Mouse (Mus musculus) midbrain, postnatal 0 days (tissue): ENCODE results near the gene Rgs12. TPM values are rescaled to one million over a fixed set of nuclear protein-coding genes. Genes with fewer than 3 reads are reported as not detected.

Source experiments
- ATAC-seq: fragments of 200-750 bp; cut with Nextera tagmentation; 2 replicates; pipeline ENCODE4 v1.8.0; 2017; ENCODE audit warnings: moderate number of reproducible peaks, mild to moderate bottlenecking, moderate TSS enrichment, moderate library complexity; ENCODE audit not compliant: low FRiP score
- DNase-seq: peaks from one replicate; pipeline ENCODE4 v3.0.0-alpha.2; 2015; ENCODE audit warnings: low spot score
- H3K27ac ChIP-seq: fragments of 300-500 bp; sonication (generic); 2 replicates; pipeline ENCODE4 v1.5.1; 2014; ENCODE audit warnings: low read depth, mild to moderate bottlenecking, low read length, mixed read lengths
- H3K27me3 ChIP-seq: fragments of 300-500 bp; sonication (generic); 2 replicates; pipeline ENCODE4 v1.6.1; 2014; ENCODE audit warnings: low read length, control low read depth, mixed read lengths; ENCODE audit not compliant: insufficient read depth
- H3K36me3 ChIP-seq: fragments of 300-500 bp; sonication (generic); 2 replicates; pipeline ENCODE4 v1.6.1; 2014; ENCODE audit warnings: low read length, control low read depth, mixed read lengths; ENCODE audit not compliant: insufficient read depth
- H3K4me1 ChIP-seq: fragments of 300-500 bp; sonication (generic); 2 replicates; pipeline ENCODE4 v1.6.1; 2014; ENCODE audit warnings: mild to moderate bottlenecking, control low read depth, antibody characterized with exemption, low read length, mixed read lengths; ENCODE audit not compliant: insufficient read depth
- H3K4me2 ChIP-seq: fragments of 300-500 bp; sonication (generic); 2 replicates; pipeline ENCODE4 v1.6.1; 2014; ENCODE audit warnings: low read depth, mild to moderate bottlenecking, low read length, mixed read lengths; ENCODE audit not compliant: poor library complexity, severe bottlenecking
- H3K4me3 ChIP-seq: fragments of 300-500 bp; sonication (generic); 2 replicates; pipeline ENCODE4 v1.5.1; 2014; ENCODE audit warnings: low read depth, mild to moderate bottlenecking, low read length, moderate library complexity
- H3K9ac ChIP-seq: fragments of 300-500 bp; sonication (generic); replicated peaks from 2 replicates; pipeline ENCODE4 v1.6.1; 2014; ENCODE audit warnings: mild to moderate bottlenecking, low read length, moderate library complexity, mixed read lengths; ENCODE audit not compliant: poor library complexity, severe bottlenecking
- H3K9me3 ChIP-seq: fragments of 300-500 bp; sonication (generic); 2 replicates; pipeline ENCODE4 v1.6.1; 2016; ENCODE audit warnings: low read length, control low read depth
- CTCF ChIP-seq: IDR thresholded peaks from 2 replicates; pipeline ENCODE4 v1.5.1; 2016; ENCODE audit warnings: antibody characterized with exemption, mild to moderate bottlenecking
- WGBS: fragments of 180-500 bp; shearing (Covaris S2); extraction: QIAGEN DNeasy Blood & Tissue Kit; methylation state at CpG from one replicate; pipeline ENCODE4 v1.1.7; 2014; 5-methylcytosine and 5-hydroxymethylcytosine counted together
- polyA plus RNA-seq: library from polyadenylated mRNA; unstranded; fragments of >200 nt; fragmentation: Nextera tagmentation; extraction: Ambion mirVana; gene quantifications from 2 replicates; pipeline ENCODE4 v1.2.1, GENCODE M21; 2015
- total RNA-seq: library from RNA; depleted of rRNA; stranded (reverse); fragments of >200 nt; gene quantifications from 2 replicates; pipeline ENCODE4 v1.2.3, GENCODE M21; 2014

Gene Rgs12
- total and polyA plus RNA-seq, 2 experiments from 2014 or later = 29.9 to 60.8 TPM

GRCm38 (mm10) chr5:34968386-34968785, 19.1 kb downstream of the Rgs12 start:
- Histone ChIP-seq H3K36me3 (peaks cover 17% of the 10 kb centered on the region), H3K4me1 (no peaks in the 10 kb centered on the region; the same call in 1 of the 2 replicates), H3K9ac (no peak overlapping the region), H3K27ac (no peak overlapping the region), H3K27me3 (no peaks in the 10 kb centered on the region), H3K4me3 (no peak overlapping the region), H3K4me2 (no peak overlapping the region), H3K9me3 (no peaks in the 10 kb centered on the region)
- ATAC-seq (no peak), DNase-seq (no peak)
- TF ChIP-seq CTCF = no peak
- 87% methylated on average over 5 of the region's 5 CpGs for WGBS

- peaks cover 18% of the 10 kb centered on the region for H3K36me3 ChIP-seq
- WGBS = 93% methylated on average over 3 of the region's 3 CpGs
- ATAC-seq (no peak), DNase-seq (no peak)
- H3K27me3 ChIP-seq = no peaks in the 10 kb centered on the region
- H3K27ac ChIP-seq = no peak overlapping the region
- H3K4me2 ChIP-seq = no peak overlapping the region
- H3K4me1 ChIP-seq = no peaks in the 10 kb centered on the region; the same call in 1 of the 2 replicates
- no peaks in the 10 kb centered on the region for H3K9me3 ChIP-seq
- H3K9ac ChIP-seq = no peak overlapping the region
- no peak for TF ChIP-seq CTCF
- no peak overlapping the region for H3K4me3 ChIP-seq
Measured at GRCm38 (mm10) chr5:34972471-34972870, 23.2 kb downstream of the Rgs12 start.

DNA sequence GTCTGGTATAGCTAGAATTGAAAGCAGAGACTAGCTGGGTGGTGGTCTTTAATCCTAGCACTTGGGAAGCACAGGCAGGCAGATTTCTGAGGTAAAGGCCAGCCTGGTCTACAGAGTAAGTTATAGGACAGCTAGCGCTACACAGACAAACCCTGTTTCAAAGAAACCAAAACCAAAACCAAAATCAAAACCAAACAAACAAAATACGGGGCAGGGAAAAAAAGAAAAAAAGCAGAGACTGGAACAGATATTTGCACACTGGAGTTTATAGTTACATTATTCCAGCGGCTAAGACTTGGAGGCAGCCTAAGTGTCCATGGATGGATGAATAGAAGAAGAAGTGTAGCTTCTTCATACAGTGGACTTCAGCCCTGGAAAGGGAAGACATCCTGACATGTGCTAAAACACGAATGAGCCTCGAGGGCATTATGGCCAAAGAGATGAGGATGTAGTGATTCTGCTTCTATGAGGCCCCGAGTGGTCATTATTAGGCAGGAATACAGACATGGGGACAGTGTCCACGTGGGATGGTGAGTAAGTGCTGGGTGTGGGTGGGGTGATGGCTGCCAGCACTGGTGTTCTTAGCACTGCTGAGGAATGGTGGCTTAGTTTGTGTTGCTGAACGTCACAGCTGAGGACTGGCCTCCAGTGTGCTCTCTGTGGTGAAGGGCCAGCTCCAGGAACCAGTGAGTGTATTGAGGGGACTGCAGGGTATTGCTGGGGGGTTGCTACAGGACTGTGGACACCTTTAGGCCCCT, 24.5 kb downstream of the Rgs12 start:
- Histone ChIP-seq H3K9ac (no peak overlapping the region), H3K27me3 (no peaks in the 10 kb centered on the region), H3K4me2 (no peak overlapping the region), H3K9me3 (no peaks in the 10 kb centered on the region), H3K4me3 (no peak overlapping the region), H3K36me3 (peaks cover 18% of the 10 kb centered on the region), H3K4me1 (no peaks in the 10 kb centered on the region; the same call in 1 of the 2 replicates), H3K27ac (no peak overlapping the region)
- no peak for TF ChIP-seq CTCF
- 85% methylated on average over 8 of the region's 8 CpGs for WGBS
- no peak for DNase-seq
- ATAC-seq = no peak

- H3K4me2 ChIP-seq = no peak overlapping the region
- H3K27ac ChIP-seq = no peak overlapping the region
- H3K27me3 ChIP-seq = no peaks in the 10 kb centered on the region
- ATAC-seq (no peak), DNase-seq (no peak)
- H3K4me1 ChIP-seq = no peaks in the 10 kb centered on the region; the same call in 1 of the 2 replicates
- 90% methylated on average over 11 of the region's 11 CpGs for WGBS
- no peak overlapping the region for H3K9ac ChIP-seq
- H3K4me3 ChIP-seq = no peak overlapping the region
- no peak for TF ChIP-seq CTCF
- no peaks in the 10 kb centered on the region for H3K9me3 ChIP-seq
- peaks cover 18% of the 10 kb centered on the region for H3K36me3 ChIP-seq
Measured at GRCm38 (mm10) chr5:34974773-34975443, 25.7 kb downstream of the Rgs12 start.

- Histone ChIP-seq H3K27me3 (no peaks in the 10 kb centered on the region), H3K4me3 (no peak overlapping the region), H3K4me2 (no peak overlapping the region), H3K4me1 (no peaks in the 10 kb centered on the region), H3K9ac (no peak overlapping the region), H3K9me3 (no peaks in the 10 kb centered on the region), H3K27ac (no peak overlapping the region), H3K36me3 (peaks cover 18% of the 10 kb centered on the region)
- 94% methylated on average over 9 of the region's 9 CpGs for WGBS
- no peak for ATAC-seq
- TF ChIP-seq CTCF = no peak
- DNase-seq = no peak
Measured at GRCm38 (mm10) chr5:34976540-34977292, 27.5 kb downstream of the Rgs12 start.
